Mouse (Mus musculus): ENCODE data around the gene Ccser1.

Gene Ccser1

DNA sequence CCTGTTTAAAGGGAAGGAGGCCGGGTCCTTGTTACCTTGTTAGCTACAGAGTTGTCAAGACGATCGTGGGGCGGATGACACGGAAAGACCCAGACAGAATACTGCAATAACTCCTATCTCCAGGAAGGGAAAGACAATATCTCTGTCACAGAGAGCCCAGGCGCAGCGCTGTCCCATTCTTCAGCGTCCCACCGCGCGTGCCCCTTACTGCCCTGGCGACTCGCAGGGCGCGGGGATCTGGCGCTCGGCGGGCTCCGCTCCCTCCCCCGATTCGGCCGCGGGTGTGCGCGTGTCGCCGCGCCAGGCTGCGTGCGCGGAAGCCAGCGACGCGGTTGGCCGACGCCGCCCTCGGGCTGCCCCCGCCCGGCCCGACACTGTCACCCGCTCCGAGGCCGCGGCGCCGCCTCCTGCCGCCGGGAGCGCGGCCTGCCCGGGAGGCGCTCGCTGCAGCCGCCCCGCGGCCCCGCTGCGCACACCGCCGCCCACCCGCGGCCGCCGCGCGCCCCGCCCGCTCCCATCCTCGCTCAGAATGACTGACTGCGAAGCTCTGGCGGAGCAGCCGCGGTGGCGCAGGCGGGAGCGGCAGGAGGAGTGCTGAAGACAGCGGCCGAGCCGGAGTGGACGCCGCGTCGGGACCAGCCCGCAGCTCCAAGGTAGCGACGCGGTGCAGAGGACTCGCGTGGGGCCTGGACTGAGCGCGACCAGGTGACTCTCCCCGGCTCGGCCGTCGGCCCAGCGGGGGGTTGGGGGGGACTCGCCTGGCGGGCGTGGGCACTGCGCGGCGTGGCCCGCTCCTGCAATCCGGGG, at the start of gene Ccser1:
Gene Ccser1, plus strand, starts transcription at position 376 of the 807 bp plus-strand sequence.
- peak; percentile 73 for DNase-seq

DNA sequence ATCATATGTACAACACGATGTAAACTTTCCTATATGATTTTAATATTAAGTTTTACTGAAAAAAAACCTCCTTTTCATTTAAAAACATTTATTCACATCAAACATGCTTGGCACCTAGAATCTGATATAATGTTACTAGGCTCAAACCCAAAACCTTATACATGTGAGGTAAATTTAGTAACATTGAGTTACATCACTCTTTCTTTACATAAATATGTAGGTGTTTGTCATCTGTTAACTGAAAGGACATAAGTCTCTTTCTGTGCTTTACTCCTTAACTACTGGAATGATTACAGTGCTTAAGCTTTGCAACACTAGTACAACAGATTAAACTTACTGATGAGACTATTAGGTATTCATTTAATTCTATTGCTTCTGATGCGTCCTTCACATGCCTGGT, 43.7 kb upstream of the Ccser1 start:
- DNase-seq, result no peak

DNA sequence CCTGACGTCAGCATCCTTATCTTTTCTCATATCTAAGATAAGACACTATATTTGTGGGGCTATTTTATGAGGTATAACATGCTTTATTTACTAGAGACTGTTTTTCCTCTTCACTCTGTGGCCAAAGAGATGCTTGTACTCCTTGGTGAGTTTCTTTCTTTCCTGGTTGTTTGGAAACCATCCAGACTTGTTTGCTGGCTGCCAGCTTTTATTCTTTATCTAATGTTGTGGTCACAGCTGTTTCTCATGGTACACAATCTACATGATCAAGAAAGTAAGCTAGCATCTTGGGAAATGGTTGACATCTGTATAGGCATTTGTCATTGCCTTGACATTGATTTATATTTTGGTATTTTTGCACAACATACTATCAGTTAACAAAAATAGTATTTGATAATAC, 37.1 kb upstream of the Ccser1 start:
- DNase-seq, result no peak

DNA sequence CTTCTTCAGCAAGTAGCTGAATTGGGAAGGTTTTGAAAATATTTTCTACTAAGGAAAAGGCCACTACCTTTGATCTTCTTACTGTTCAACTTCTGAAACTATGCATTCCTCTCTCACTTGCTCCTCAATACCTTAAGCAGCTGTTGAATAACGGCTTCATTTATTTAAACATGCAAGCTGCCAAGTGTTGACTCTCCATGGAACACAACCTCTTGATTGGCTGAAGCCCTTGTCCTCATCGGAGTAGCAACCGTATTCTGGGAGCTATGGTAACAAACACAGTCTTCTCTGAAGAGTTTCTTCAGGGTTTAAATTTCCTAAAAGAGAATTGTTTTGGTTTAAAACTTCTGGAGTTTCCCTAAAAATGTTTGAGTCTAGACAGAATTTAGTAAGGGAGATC, 27.2 kb upstream of the Ccser1 start:
- no peak for DNase-seq

DNA sequence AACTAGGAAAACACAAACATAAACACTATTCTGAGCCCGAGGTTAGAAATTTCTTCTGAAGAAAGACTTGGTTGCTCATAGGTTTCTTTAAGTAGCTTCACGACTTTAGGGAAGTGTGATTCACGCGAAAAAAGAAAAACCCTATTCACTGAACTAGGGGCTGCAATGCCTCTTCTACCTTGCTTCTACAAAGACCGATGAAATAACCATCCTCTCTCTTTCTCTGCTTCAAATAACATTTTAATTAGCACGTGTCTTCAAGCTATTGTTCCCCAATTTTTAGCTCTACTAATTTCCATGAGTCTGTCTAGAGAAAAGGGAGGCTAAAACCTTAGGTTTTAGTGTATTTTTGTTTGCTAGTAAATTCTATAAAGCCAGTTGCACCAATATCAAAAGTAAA, 25.5 kb upstream of the Ccser1 start:
- no peak for DNase-seq

DNA sequence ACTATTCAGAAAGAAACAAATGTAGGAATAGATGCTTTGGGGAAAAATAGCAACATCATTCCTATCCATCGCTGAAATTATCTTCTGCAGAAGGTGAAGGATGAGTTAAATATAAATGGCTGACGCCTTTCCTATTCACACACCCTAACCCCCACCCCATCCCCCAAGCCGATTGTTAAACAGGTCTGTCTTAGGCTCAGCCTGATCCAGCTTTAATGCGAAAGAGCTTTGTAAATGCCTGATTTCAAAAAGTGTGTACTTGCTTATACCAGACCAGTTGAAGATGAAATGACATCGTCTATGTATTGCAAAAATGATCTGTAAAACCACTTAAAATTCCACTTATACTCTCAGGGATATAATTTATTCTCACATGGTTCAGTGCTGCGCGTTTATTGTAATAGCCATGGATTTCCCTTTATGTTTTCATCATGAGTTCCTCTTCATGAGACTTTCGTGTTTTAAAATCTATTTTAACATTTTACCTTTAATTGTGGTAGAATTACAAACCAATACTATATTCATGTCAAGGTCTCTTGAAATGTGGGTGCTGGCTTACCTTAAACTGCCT, 25.0 kb upstream of the Ccser1 start:
- no peak for DNase-seq

DNA sequence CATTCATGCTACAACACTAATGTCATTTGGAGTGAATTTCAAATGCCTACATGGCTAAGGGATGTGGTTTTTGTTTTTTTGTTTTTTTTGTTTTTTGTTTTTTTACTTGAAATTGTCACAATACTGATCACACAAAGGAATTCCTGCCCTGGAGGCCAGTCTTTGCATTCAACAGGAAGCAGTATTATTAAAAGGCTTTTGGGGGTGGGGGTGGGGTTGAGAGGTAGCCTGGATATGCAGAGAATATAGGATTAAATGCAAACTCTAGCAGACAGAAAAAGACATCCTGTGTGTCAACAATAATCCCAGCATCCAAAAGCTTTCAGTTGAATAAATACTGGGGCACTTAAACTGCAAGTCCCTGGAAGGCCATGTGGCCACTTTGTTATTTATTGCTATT, 24.4 kb upstream of the Ccser1 start:
- no peak for DNase-seq

DNA sequence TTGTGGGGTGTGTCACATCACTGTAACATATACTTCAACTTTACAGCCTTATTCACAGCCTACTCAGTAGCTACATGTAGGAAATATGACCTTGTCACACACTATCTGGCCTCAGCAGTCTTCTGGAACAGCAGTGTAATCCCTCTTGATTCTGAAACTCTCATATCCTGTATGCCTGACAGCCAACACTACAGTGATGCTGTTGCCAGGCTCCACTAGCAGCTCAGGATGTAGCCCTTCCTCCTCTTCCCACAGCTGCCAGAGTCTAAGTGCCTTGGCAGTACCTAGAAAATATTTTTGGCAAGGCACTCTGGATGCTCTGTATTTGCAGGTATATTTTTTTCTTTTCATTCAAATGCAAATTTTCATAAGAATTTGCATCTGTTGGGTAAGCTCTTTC, 18.0 kb upstream of the Ccser1 start:
- DNase-seq, result no peak

DNA sequence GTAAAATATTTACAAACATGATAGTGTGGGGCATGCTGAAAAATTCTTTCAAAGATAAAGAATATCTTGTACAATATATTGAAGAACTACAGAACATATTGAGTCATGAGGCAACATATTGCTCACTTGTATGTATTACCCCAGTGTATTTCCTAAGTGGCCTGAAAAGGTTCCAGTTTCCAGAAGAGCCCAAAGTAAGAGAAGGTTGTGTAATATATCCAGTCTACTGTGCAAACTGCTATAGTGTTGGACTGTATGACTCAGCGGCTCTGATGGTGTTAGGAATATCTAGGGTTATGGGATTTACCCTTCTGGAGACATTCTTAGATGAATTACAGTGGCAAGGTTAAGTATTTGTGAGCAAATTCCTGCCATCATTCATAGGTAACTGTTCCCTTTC, 13.2 kb upstream of the Ccser1 start:
- no peak for DNase-seq

DNA sequence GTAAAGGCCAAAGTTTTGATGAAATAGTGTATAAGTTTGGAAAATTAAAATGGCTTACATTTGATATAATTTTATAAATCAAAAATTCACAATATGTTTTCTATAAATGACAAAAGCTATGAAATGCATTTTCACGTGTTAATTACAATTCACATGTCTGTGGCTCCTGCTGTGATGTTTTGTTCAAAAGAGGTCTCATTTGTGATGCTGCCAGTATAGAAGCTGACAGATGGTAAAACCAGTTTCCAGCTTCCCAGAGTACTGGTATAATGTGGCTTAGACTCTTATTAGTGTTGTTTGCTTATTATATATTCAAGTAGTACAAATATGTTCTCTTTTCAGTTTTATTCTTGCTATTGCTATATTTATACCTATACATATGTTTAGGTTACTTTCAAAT, 4.0 kb upstream of the Ccser1 start:
- DNase-seq, result no peak

DNA sequence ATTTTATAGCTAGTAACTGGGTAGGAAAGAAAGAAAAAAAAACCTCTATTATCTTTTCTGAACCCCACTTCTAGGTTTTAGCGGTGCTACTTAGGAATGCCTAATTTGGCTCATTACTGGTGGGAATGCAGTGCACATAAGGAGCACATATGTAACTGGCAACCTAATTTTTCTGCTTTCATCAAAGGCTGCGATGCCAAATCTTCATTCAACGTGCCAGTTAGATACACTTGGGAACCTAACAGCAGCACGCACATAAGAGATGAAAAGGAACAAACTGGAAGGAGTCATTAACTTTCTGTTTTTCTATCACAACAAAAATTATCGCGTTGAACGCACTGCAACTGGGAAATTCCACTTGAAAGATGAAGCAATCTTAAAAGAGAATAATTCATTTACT, 2.6 kb upstream of the Ccser1 start:
- DNase-seq, result no peak

DNA sequence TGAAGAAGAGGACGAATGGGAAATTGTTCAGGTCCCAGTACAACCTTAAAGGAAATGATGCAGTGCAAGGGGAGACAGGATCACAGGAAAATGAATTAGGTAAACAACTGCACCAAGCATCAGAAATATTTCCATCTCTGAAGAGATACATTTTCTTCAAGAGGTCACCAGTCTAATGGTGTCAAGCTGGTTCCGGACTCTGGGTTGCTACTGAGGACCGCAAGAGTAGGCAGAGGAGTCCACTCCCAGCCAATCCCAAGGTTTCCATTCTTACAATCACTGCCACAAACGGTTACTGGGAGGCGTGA, 529 bp upstream of the Ccser1 start:
- no peak for DNase-seq

DNA sequence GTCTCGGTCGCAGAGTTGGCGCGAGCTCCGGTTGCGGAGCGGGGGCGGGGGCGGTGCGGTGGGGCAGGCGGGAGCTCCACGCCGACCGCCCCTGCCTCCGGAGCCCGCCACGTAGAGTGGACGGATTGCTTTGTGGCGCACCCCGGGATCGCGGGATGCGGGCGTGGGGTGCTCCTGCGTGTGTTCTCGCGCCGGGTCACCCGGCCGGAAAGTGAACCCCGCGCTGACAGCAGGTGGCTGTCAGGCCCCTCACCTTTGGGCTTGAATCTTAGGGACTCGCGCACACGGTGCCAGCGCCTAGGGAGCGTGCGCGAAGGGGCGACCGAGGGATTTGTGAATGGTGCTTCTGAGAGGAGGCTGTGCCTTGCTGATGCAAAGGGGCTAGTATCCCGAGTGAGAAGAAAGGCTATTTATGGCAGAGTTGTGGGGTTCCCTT, 650 bp downstream of the Ccser1 start:
- DNase-seq, result peak; percentile 18

DNA sequence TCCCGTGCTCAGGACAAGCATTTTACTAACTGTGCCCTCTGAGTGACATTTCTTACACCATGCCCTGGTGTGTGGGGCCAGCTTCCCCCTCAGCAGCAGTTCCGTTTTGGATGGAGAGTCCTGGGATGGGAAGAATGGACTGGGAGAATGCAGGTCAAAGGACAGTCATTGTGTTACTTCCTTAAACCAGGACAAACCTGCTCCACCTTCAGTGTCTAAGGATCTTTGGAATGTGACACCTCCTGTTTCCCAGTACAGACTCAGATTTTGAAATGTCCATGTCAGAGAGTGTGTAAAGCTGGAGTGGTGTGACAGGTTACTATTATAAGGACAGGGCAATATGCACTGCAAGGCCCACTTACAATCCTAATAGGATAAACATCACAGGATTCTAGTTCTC, 8.9 kb downstream of the Ccser1 start:
- DNase-seq, result no peak

DNA sequence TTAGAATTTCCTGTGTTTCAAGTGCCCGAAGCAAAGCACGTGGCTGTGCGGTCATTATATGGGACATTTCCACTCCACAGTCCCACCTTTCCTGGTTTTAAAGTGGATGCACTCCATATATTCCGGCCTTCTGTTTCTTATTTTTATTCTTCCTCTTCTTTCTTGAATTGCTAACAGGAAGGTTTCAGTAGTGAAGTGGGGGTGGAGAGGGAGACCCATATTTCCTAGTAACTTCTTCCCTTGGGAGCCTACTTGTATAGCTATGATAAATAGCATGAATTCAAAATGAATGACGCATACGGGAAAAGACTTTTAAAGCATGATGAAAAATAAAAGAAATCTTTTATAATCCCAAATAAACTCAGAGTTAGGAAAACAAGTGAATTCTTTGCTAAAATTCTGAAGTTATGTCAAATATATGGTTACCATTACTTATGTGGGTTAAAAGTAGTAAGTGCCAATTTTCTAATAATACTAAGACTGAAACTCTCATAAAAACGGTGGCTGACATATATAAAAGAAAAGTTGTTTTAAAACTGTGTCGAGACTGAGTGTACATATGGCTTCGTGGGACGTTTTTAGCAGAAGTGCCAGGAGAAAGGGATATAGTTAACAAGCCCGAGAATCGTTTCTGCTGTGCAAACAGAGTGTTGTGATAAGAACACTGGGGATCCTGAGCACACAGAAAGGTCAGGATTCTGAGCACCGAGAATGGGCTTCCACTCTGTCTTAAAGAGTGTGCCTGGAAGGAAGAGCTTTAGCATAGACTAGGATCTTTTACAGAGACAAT, 11.7 kb downstream of the Ccser1 start:
- no peak for DNase-seq

DNA sequence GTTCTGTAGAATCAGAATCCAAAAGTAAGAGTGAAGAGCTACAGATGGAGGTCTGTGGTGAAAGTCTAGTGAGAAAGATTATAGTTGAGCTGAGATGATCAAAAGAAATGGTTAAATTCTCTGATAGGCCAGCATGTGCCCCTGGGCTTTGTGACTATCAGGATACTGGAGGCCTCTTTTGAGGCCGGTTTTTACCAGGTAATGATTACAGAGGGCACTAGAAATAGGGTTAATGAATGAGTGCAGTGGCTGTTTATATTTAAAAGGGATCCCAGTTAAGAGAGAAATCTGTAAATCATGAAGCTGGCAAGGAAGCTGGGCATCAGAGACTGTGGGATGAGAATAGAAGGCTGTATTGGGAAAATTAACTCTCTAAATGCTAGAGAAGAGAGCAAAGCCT, 23.2 kb downstream of the Ccser1 start:
- DNase-seq, result no peak

DNA sequence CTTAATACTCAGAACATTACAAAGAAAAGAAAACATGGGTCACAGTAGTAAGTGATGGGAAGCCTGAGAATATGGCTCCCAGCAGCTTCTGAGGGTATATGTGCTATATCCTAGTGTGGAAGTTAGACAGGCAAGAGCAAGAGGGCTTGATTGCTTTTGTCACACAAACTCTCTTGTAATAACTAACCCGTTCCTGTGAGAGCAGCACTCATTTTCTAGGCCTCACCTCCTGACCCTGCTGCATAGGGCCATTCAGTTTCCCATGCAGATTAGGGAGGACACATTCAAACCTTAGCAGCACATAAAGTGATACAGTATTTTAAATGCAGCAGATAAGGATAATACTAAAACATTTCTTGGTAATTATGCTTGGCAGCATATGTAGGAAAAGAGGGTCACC, 25.9 kb downstream of the Ccser1 start:
- no peak for DNase-seq

DNA sequence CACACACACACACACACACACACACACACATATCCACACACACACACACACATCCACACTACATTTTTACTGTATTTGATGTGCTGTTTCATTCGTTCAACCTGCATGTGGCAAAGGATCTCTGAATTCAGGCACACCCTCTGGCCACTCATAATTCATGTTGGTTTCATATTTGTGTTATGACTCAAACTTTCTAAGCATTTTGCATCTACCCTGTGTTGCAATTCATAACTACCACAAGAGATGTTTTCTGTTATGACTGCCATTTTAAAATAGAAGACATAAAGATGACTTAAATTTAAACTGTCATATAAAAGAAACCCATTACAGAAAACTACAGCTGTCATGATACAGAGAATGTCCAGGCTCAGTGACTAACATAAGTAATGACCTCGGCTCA, 26.5 kb downstream of the Ccser1 start:
- DNase-seq, result no peak

DNA sequence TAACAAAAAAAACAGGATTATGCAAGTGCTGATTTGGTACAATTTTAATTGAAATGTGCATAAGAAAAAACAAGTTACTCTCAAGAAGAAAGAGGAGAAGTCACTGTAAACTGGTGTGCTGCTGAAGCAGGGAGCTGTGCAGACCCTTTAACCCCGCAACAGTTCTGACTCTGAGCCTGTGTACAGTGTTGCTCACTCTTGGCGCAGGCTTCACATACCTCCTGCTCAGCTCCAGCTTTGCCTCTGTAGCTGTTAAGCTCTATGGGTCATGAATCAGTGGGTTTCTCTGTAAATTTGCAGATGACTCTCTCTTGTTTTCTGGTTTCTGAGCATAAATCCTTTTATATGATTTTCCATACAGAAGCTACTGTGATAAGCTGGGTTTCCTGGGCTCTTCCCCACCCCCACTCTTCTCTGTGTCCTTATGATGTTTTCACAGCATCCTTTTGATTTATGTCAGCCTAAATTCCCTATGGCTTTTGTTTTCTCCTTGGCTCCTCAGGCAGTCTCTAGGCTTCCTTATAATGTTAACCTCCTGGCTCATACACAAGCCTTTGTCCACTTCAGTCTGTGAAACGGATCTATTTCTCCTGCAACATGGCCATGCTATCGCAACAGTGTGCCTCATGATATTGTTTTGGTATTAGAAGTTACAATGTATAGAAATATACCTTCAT, 30.1 kb downstream of the Ccser1 start:
- no peak for DNase-seq

DNA sequence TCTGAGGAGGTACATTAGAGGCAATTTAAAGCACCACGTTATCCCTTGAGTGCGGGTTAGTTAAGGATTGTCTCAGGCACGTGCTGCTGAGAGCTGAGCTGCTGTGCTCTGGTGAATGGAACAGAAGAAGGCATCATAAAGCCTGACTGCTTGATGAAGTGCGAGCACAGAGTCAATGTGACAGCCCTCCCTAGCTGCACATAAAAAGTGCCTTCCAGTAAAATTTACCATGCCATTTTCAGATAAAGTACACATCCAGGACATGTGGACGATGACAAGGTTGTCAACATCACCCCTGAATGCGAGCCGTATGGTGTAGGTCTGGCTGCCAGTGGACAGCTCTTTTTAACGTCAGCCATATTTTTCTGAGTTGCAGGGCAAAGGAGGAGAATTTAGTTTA, 35.6 kb downstream of the Ccser1 start:
- no peak for DNase-seq

DNA sequence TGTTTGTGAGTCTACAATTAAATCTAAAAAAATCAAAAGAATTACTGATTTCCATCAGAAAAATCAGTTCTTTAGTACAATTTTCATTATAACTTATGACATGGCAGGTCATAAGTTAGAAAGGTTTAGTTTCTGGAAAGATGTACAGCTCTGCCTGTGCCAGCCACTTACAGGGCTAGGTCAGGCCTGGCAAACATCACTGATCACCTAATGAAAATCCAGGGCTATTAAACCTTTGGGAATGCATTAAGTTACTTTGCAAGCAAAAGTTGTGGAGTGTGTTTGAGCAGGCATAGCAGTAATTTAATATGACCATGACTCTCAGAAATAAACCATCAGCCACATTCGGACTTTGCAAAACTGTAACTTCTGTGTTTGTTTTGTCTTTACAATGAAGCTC, 36.4 kb downstream of the Ccser1 start:
- no peak for DNase-seq

DNA sequence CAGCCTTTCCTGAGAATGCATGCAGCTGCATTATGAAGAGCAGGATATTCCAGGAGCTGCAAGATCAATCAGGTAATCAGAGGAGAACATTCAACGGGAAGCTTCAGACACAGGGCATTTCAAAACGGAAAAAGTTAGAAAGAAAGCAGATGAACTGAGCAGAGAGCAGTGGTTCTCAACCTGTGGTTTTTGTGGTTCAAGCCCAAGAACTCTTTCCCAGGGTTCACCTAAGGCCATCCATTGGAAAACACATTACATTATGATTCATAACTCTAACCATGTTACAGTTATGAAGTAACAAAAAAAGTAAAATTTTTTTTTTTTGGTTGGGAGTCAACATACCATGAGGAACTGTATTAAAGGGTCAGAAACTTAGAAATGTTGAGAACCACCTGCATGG, 37.6 kb downstream of the Ccser1 start:
- no peak for DNase-seq

DNA sequence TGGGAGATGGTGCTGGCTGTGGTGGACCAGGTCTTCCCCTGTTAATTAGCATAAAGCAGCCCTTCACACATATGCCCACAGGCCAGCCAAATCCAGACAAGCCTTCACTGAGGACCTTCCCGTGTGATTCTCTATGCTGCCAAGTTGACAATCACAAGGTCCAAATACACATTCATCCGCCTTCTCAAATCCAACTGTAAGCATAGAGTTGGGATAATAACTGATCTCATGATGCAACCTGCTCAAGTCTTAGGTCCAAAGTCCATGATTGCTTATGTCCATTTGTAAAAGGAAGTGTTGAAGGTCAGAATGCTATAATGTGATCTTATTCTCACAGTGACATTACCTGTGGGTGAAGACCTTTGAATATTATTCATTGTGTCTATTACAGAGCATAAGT, 43.4 kb downstream of the Ccser1 start:
- DNase-seq, result no peak

DNA sequence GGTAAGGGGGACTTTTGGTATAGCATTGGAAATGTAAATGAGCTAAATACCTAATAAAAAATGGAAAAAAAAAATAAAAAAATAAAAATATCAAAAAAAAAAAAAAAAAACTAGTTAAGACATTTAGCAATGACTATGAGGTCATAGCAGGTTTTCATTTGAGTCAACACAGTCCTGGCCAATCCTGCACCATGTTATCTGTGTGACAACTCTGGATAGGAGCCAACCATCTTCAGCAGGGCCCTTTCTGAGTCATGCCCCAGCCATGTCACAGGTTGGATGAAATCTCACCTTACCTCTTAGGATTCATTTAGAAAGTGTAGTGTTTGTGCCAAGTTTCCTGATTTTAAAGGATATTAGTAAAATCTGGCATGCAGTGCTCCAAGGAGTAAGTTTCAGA, 45.2 kb downstream of the Ccser1 start:
- DNase-seq, result no peak
